Mouse (Mus musculus): ENCODE results near the gene Gng13. TPM values are rescaled to one million over a fixed set of nuclear protein-coding genes. Genes with fewer than 3 reads are reported as not detected.

The Gng13 gene
- 100 to 1,000 TPM; 154 to 195 TPM for total RNA-seq (2021)

- peak; percentile 58 to 74 for DNase-seq (ENCODE audit: low spot score in 2 of 2)
Observed at GRCm38 (mm10) chr17:25716711-25717637, at the start of gene Gng13. TSS of gene Gng13 (plus strand) at chr17:25717171.

GRCm38 (mm10) chr17:25668481-25669055, 48.4 kb upstream of the Gng13 start:
- intact Hi-C loops (cut with DNase I) = no loop called here
- no peak for DNase-seq (ENCODE audit: low spot score in 2 of 2)

More at GRCm38 (mm10) chr17:25716711-25717637, at the start of gene Gng13:
- intact Hi-C loops (cut with DNase I) = no loop called here

- intact Hi-C loops (cut with DNase I) = no loop called here
- DNase-seq (ENCODE audit: low spot score in 2 of 2) = no peak
Observed at GRCm38 (mm10) chr17:25672982-25673381, 44.0 kb upstream of the Gng13 start.

- DNase-seq (ENCODE audit: low spot score in 2 of 2) = no peak
- intact Hi-C loops (cut with DNase I) = no loop called here
Observed at GRCm38 (mm10) chr17:25677969-25678368, 39.0 kb upstream of the Gng13 start.

- no peak for DNase-seq (ENCODE audit: low spot score in 2 of 2)
- intact Hi-C loops (cut with DNase I) = no loop called here
Observed at GRCm38 (mm10) chr17:25679818-25680217, 37.2 kb upstream of the Gng13 start.

- intact Hi-C loops (cut with DNase I) = no loop called here
- DNase-seq (ENCODE audit: low spot score in 2 of 2) = no peak
Observed at GRCm38 (mm10) chr17:25681636-25682035, 35.3 kb upstream of the Gng13 start.

GRCm38 (mm10) chr17:25686323-25686722, 30.6 kb upstream of the Gng13 start:
- DNase-seq (ENCODE audit: low spot score in 2 of 2) = no peak
- intact Hi-C loops (cut with DNase I) = no loop called here

- intact Hi-C loops (cut with DNase I) = no loop called here
- no peak for DNase-seq (ENCODE audit: low spot score in 2 of 2)
Observed at GRCm38 (mm10) chr17:25688922-25689321, 28.0 kb upstream of the Gng13 start.

GRCm38 (mm10) chr17:25696263-25696662, 20.7 kb upstream of the Gng13 start:
- DNase-seq (ENCODE audit: low spot score in 2 of 2) = no peak
- intact Hi-C loops (cut with DNase I) = loop anchor here (2.0 to 10.0 kb wide), 2 partner anchors 127 to 301 kb away; no protein-coding TSS in a partner anchor

GRCm38 (mm10) chr17:25698446-25698845, 18.5 kb upstream of the Gng13 start:
- DNase-seq (ENCODE audit: low spot score in 2 of 2) = peak; percentile 65 to 81
- intact Hi-C loops (cut with DNase I) = loop anchor here (2.0 to 10.0 kb wide), 2 partner anchors 190 to 304 kb away; no protein-coding TSS in a partner anchor

GRCm38 (mm10) chr17:25700863-25701496, 16.0 kb upstream of the Gng13 start:
- intact Hi-C loops (cut with DNase I) = no loop called here
- DNase-seq (ENCODE audit: low spot score in 2 of 2) = no peak

GRCm38 (mm10) chr17:25709994-25710393, 7.0 kb upstream of the Gng13 start:
- DNase-seq (ENCODE audit: low spot score in 2 of 2) = no peak
- intact Hi-C loops (cut with DNase I) = no loop called here

GRCm38 (mm10) chr17:25711136-25711535, 5.8 kb upstream of the Gng13 start:
- intact Hi-C loops (cut with DNase I) = no loop called here
- no peak for DNase-seq (ENCODE audit: low spot score in 2 of 2)

GRCm38 (mm10) chr17:25715627-25716026, 1.3 kb upstream of the Gng13 start:
- no peak for DNase-seq (ENCODE audit: low spot score in 2 of 2)
- intact Hi-C loops (cut with DNase I) = no loop called here

GRCm38 (mm10) chr17:25716130-25716529, 841 bp upstream of the Gng13 start:
- no peak for DNase-seq (ENCODE audit: low spot score in 2 of 2)
- intact Hi-C loops (cut with DNase I) = no loop called here

GRCm38 (mm10) chr17:25717691-25718090, 720 bp downstream of the Gng13 start:
- intact Hi-C loops (cut with DNase I) = no loop called here
- DNase-seq (ENCODE audit: low spot score in 2 of 2) = no peak

- intact Hi-C loops (cut with DNase I) = no loop called here
- DNase-seq (ENCODE audit: low spot score in 2 of 2) = no peak
Observed at GRCm38 (mm10) chr17:25721476-25721875, 4.5 kb downstream of the Gng13 start.

- no peak for DNase-seq (ENCODE audit: low spot score in 2 of 2)
- intact Hi-C loops (cut with DNase I) = no loop called here
Observed at GRCm38 (mm10) chr17:25723470-25723869, 6.5 kb downstream of the Gng13 start.

GRCm38 (mm10) chr17:25723919-25724318, 6.9 kb downstream of the Gng13 start:
- DNase-seq (ENCODE audit: low spot score in 2 of 2) = no peak
- intact Hi-C loops (cut with DNase I) = no loop called here

- intact Hi-C loops (cut with DNase I) = no loop called here
- DNase-seq (ENCODE audit: low spot score in 2 of 2) = no peak
Observed at GRCm38 (mm10) chr17:25725264-25725663, 8.3 kb downstream of the Gng13 start.

Measured in left cerebral cortex, postnatal 36 days (tissue).